Mouse (Mus musculus) gastrocnemius, postnatal 4 days (tissue): ENCODE measurements around the gene Mri1. TPM values are rescaled to one million over a fixed set of nuclear protein-coding genes. Genes with fewer than 3 reads are reported as not detected.
A peak's percentile ranks its signal among the peaks of the same experiment; 100 is the strongest.

ENCODE experiments used
- DNase-seq, 2 experiments: peaks; one replicate each; pipeline ENCODE4 v3.0.0; 2021 to 2022; ENCODE audit warnings: low spot score in 2 of 2, mixed read lengths in 2 of 2
- microRNA-seq: library from miRNA; unstranded; fragments of <30 nt; microRNA quantifications from one replicate; pipeline ENCODE4 v1.2.0, GENCODE M21; 2021
- total RNA-seq, 2 experiments: library from RNA; stranded (reverse); gene quantifications; 2 replicates each; pipeline ENCODE4 v1.2.3; 2021

Gene Mri1
- total RNA-seq, 2 experiments from 2014 or later: 18.8 to 27.0 TPM

DNA sequence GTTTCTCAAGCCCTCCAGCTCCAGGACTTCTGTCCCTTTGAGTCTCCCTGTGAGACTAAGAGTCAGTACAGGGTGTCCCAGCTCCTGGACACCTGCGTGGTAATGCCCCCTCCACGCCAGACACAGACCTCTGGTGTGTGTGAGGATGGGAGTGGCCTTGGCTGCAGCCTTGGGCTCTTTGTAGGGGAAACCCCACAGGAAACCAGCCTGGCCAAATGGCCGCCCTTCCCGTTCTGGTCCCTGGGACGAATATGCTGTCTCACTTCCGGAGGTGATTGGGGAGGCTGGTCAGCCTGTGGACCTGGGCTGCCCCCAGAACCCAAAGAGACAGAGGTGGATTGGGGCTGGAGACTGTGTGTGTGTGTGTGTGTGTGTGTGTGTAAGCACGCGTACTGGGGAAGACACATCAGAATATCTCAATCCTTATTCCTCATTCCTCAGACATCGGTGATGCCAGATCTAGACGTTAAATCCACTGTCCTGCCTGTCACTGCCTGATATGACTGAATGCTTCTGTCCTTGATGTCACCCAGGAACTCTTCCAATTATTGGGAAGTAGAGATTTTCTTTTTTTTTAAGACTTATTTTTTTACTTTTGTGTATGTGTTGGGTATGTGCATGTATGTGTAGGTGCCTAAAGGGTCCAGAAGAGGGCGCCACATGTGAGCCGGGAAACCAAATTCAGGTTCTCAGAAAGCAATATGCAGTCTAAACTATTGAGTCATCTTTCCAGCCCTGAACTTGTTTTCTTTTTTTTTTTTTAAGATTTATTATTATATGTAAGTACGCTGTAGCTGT, 53.0 kb downstream of the Mri1 start:
- peak in 1 of 2 experiments; percentile 73 for DNase-seq

DNA sequence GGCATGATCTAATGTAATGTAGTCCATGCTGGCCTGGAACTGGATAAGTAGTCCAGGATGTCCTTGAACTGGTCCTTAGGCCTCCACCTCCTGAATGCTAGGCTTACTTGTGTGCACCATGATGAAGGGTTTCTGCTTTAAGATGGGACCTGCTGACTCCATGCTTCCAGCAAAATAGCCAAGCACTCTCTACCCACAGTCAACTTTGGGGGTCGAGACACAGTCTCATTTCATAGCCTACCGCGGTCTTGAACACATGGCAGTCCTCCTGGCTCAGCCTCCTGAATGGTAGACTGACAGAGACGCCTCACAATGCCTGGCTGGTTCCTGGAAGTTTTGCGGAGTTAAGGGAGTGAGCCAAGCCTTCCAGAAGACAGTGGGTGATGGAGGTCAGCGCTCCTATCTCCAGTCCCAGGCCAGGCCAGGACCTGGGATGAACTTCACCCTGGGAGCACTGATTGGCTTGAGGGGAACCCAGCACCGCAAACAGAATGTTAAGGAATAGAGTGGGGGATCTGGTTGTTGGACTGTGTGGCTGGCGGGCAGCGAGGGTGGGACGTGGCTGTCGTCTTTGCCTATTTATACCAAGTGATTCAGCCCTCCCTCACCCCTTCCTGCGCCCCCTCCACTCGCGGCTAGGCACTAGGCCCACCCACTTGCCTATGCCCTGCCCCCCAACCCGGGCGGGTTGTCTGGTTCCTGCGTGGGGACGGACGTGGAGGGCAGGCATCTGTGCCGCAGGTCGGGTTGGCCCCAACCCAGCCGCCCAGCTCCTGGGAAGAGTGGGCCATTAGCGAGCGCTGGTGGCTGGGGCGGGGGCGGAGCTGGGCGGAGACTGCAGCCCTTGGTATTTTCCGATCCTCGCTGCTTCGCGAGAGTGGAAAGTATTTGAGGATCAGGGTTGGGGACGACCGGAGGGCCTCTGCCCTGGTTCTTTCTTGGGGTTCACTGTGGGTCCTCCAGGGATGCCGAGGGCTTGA, 53.9 kb downstream of the Mri1 start:
- DNase-seq: peak; percentile 71 to 84

DNA sequence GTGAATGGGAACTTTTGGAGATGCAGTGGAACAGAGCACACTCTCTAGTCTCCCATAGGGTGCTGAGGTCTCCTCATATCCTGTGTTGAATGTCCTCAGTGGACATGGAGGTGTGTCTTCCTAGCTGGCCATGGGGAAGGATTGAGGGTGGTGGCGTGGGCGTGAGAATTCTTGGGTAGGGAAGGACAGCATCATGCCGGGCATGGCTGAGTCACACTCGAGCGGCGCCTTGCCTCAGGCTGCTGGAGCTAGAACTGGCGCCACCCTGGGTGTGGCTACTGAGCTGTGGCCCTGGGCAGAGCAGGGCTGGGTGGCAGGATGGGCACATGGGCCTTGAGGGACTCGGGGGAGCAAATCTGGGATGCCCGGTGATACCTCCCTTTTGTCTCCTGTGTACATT, 54.7 kb downstream of the Mri1 start:
- DNase-seq: no peak

DNA sequence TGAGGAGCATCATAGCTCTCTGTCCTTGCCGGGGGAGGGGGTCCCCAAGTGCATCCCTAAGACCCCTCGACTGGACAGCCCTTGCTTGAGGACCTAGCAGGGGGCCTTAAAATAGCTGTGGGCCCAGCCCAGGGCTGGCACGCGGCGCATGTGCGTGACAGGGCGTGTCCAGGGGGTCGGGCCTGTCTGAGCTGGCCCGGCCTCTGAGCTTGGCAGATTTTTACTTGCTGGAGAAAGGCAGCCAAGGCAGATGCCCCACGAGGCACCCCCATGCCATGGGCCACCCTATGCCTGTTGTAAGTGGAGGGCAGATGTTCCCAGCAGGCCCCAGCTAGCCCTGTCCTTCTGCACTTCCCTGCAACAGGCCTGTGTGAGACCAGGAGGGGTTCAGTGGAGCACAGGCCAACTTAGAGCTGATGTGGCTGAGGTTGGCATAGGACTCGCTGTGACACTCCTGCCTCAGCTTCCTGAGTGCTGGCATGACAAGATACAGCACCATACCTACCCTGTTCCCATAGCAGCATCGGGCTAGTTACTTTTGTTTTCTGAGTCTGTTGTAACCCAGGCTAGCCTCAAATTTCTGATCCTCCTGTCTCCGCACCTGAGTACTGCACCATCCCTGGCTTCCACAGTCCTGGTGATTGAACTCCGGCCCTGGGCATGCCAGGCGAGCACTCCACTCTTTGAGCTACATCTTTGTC, 55.4 kb downstream of the Mri1 start:
- peak; percentile 56 to 76 for DNase-seq

DNA sequence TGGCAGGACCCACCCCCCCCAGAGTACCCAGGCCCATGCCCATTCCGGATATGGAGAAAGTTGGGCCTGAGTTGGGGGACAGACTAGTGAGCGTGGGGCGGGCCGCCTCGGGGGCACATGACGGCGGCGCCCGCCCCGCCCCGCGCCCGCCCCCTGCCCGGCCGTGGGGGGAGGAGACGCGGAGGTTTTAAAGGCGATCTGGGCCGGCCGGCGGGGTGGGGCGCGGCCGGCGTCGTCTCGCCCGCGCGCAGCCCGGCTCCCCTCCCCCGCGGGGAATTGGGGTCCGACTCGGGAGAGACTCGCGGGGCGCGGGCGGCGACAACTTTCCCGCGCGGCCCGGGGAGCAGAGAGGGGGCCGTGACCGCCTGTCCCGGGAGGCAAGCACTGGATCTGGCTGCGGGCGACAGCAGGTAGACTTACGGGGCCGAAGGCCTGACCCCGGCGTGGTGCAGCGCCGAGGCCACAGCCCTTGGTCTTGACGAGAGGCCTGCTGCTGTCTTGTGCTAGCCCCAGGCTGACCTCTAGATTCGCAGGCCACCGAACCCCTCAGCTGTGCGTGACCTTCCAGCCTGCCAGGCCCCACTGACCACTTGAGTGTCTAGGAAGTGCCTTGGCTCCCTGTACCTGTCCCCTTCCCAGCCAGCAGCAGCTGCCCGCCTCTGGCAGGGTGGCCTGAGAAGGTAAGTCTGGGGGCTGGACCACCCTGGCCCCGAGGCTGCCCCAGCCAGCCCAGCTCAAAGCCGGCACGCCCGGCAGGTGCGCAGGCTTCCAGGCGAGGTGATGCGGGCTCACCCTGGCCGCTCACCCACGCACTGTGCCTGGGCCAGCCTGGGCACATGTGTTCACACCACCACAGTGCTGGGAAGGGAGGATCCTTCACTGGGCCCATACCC, 56.2 kb downstream of the Mri1 start:
- DNase-seq: peak; percentile 80 to 82

DNA sequence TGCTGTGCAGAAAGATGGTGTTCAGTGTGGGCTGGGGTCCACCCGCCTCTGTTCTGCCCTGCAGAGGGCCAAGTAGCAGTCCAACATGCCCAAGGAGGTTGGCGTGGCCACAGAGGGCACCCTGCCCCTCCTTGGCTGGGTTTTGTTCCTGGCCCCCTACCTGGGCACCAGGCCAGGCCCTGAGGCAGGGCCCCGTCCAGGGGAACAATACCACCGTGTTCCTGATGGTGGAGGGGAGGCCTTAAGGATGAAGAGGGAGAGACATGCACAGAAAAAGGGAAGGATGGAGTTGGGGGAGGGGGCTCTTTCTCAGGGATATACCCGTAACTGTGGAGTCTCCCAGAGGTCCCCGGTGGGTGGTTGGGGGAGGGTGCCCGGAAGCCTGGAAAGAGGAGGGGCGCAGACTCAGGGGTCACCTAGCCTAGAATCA, 57.0 kb downstream of the Mri1 start:
- no peak for DNase-seq

Small RNA genes within 50 kb of the gene (microRNA-seq; reads per million reads assigned to microRNA genes)
- gene Mir23a (18,484 reads per million, percentile 96 among the genes with 10 or more reads in this experiment), gene Mir24-2 (not detected), gene Mir27a (726 reads per million, percentile 73 among the genes with 10 or more reads in this experiment), gene Mir3074-2 (not detected)

Other genes with a start within 250 kb of the Mri1 start
- 1 to 10 TPM in 1 of 2 experiments, under 1 TPM in 1; 0.65 to 1.2 TPM for gene 2210011C24Rik, start 245.2 kb downstream of the Mri1 start, total RNA-seq
- 1 to 10 TPM; 1.1 to 2.2 TPM for gene Palm3, start 235.9 kb downstream of the Mri1 start, total RNA-seq
- 1 to 10 TPM in 1 of 2 experiments, under 1 TPM in 1; 0.93 to 1.4 TPM for gene Il27ra, start 214.7 kb downstream of the Mri1 start, total RNA-seq
- gene Rln3, start 212.3 kb downstream of the Mri1 start, total RNA-seq: not detected
- 1 to 10 TPM; 2.5 to 3.2 TPM for gene Gm10643, start 192.2 kb downstream of the Mri1 start, total RNA-seq
- gene Rfx1, start 190.5 kb downstream of the Mri1 start, total RNA-seq: 10 to 100 TPM; 10.1 to 11.7 TPM
- 10 to 100 TPM; 15.6 to 17.5 TPM for gene Dcaf15, start 152.6 kb downstream of the Mri1 start, total RNA-seq
- gene Podnl1, start 131.3 kb downstream of the Mri1 start, total RNA-seq: not detected
- gene Cc2d1a, start 109.4 kb downstream of the Mri1 start, total RNA-seq: 10 to 100 TPM; 18.2 to 21.8 TPM
- gene 4930432K21Rik, start 109.3 kb downstream of the Mri1 start, total RNA-seq: 1 to 10 TPM; 1.4 to 1.9 TPM
- gene Nanos3, start 72.1 kb downstream of the Mri1 start, total RNA-seq: 1 to 10 TPM; 2.5 to 3.3 TPM
- 1 to 10 TPM; 9.5 to 9.8 TPM for gene Zswim4, start 20.3 kb downstream of the Mri1 start, total RNA-seq
- gene D8Ertd738e, start 7.6 kb downstream of the Mri1 start, total RNA-seq: 100 to 1,000 TPM; 197 to 218 TPM
- 10 to 100 TPM; 11.2 to 15.1 TPM for gene Ccdc130, start 13.1 kb upstream of the Mri1 start, total RNA-seq
- gene Cacna1a, start 131.1 kb upstream of the Mri1 start, total RNA-seq: 1 to 10 TPM; 8.0 to 9.5 TPM